Mouse (Mus musculus): ENCODE data around the gene Rpl18a.

DNA sequence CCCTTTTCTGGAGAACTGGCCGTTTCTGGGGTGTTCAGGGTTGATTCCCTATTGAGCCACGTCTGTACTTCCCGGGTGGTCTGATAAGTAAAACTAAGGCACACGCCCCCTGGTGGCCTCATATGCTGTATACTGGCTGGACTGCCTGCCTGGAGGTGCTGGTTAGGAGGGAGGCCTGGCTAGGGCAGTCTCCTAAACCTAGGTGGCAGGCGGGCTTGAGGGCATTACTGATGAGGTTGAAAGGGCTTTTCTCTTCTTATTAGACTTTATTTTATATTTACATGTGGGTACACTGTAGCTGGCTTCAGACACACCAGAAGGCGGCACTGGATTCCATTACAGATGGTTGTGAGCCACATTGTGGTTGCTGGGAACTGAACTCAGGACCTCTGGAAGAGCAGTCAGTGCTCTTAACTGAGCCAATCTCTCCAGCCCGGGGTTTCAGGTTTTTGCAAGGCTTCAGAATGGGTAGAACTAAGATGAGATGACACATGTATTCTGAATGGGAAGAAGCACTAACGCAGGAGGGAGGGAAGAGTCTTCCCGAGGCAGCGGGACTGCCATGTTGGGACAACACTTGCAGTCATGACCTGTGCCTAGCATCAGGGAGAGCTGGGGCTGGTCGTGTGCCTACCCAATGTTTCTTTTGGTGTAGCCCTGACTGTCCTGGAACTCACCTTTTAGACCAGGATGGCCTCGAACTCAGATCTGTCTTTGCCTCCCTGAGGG, 3.4 kb downstream of the Rpl18a start:
- peak; percentile 71 for TF ChIP-seq CTCF (conservative IDR thresholded peaks at IDR 0.05; ENCODE audit: insufficient read depth, insufficient read length, low read depth, low read length)
- no peak for TF ChIP-seq POLR2A (IDR thresholded peaks at IDR 0.05; ENCODE audit: low read depth, low read length)

All from kidney, adult 2 months (tissue).